Mouse (Mus musculus) E14TG2a.4 (cell line): Measurements from ENCODE around the gene Pnpla6.

ENCODE experiments used
- CTCF ChIP-seq: conservative IDR thresholded peaks from 2 replicates; pipeline ENCODE4 v1.5.1; 2014; ENCODE audit warnings: low read length
- NANOG ChIP-seq: IDR thresholded peaks from 2 replicates; pipeline ENCODE4 v1.6.1; 2014; ENCODE audit warnings: borderline replicate concordance, low read length, mixed read lengths
- POU5F1 ChIP-seq: IDR thresholded peaks from 2 replicates; pipeline ENCODE4 v1.6.1; 2014; ENCODE audit warnings: low read length, borderline replicate concordance

- TF ChIP-seq CTCF (no peak), NANOG (no peak), POU5F1 (no peak)
Measured at GRCm38 (mm10) chr8:3467006-3467885, 47.9 kb upstream of the Pnpla6 start, which contains the start of gene Pex11g.
